Mouse (Mus musculus): Measurements from ENCODE around the gene Babam2. TPM values are rescaled to one million over a fixed set of nuclear protein-coding genes. Genes with fewer than 3 reads are reported as not detected.
"Not testable (repeated sequence)": the region's sequence is repeated elsewhere in the genome, so short reads cannot be mapped to it uniquely, and the experiment has no call there.

The Babam2 gene
- total RNA-seq, 1 experiment from 2014 or later: 38.9 TPM

- no peak for ATAC-seq (replicated peaks; ENCODE audit: low read depth, poor library complexity, severe bottlenecking)
Observed at GRCm38 (mm10) chr5:31771486-31771885, 74.0 kb downstream of the Babam2 start.

- ATAC-seq (replicated peaks; ENCODE audit: low read depth, poor library complexity, severe bottlenecking): no peak
Observed at GRCm38 (mm10) chr5:31771921-31772320, 74.4 kb downstream of the Babam2 start.

- no peak for ATAC-seq (replicated peaks; ENCODE audit: low read depth, poor library complexity, severe bottlenecking)
Observed at GRCm38 (mm10) chr5:31774976-31775375, 77.5 kb downstream of the Babam2 start.

- ATAC-seq (replicated peaks; ENCODE audit: low read depth, poor library complexity, severe bottlenecking): no peak
Observed at GRCm38 (mm10) chr5:31781624-31782023, 84.1 kb downstream of the Babam2 start.

GRCm38 (mm10) chr5:31787201-31787600 is 89.7 kb downstream of the Babam2 start:
- no peak for ATAC-seq (replicated peaks; ENCODE audit: low read depth, poor library complexity, severe bottlenecking)

GRCm38 (mm10) chr5:31787622-31788021 is 90.1 kb downstream of the Babam2 start:
- no peak for ATAC-seq (replicated peaks; ENCODE audit: low read depth, poor library complexity, severe bottlenecking)

- no peak for ATAC-seq (replicated peaks; ENCODE audit: low read depth, poor library complexity, severe bottlenecking)
Observed at GRCm38 (mm10) chr5:31792338-31792737, 94.9 kb downstream of the Babam2 start.

GRCm38 (mm10) chr5:31792863-31793262 is 95.4 kb downstream of the Babam2 start:
- ATAC-seq (replicated peaks; ENCODE audit: low read depth, poor library complexity, severe bottlenecking): no peak

GRCm38 (mm10) chr5:31795414-31795813 is 97.9 kb downstream of the Babam2 start:
- ATAC-seq (replicated peaks; ENCODE audit: low read depth, poor library complexity, severe bottlenecking): no peak

GRCm38 (mm10) chr5:31796979-31797378 is 99.5 kb downstream of the Babam2 start:
- no peak for ATAC-seq (replicated peaks; ENCODE audit: low read depth, poor library complexity, severe bottlenecking)

GRCm38 (mm10) chr5:31804211-31804610 is 106.7 kb downstream of the Babam2 start:
- ATAC-seq (replicated peaks; ENCODE audit: low read depth, poor library complexity, severe bottlenecking): not testable (repeated sequence)

GRCm38 (mm10) chr5:31804751-31805150 is 107.3 kb downstream of the Babam2 start:
- ATAC-seq (replicated peaks; ENCODE audit: low read depth, poor library complexity, severe bottlenecking): no peak

GRCm38 (mm10) chr5:31807312-31807711 is 109.8 kb downstream of the Babam2 start:
- no peak for ATAC-seq (replicated peaks; ENCODE audit: low read depth, poor library complexity, severe bottlenecking)

- no peak for ATAC-seq (replicated peaks; ENCODE audit: low read depth, poor library complexity, severe bottlenecking)
Observed at GRCm38 (mm10) chr5:31808271-31808670, 110.8 kb downstream of the Babam2 start.

- ATAC-seq (replicated peaks; ENCODE audit: low read depth, poor library complexity, severe bottlenecking): no peak; the same call in 1 of the 2 replicates
Observed at GRCm38 (mm10) chr5:31810796-31811662, 113.5 kb downstream of the Babam2 start.

GRCm38 (mm10) chr5:31811663-31812001 is 114.1 kb downstream of the Babam2 start:
- ATAC-seq (replicated peaks; ENCODE audit: low read depth, poor library complexity, severe bottlenecking): no peak

GRCm38 (mm10) chr5:31813156-31813675 is 115.7 kb downstream of the Babam2 start:
- ATAC-seq (replicated peaks; ENCODE audit: low read depth, poor library complexity, severe bottlenecking): no peak

- ATAC-seq (replicated peaks; ENCODE audit: low read depth, poor library complexity, severe bottlenecking): peak; percentile 60
Observed at GRCm38 (mm10) chr5:31814068-31814467, 116.6 kb downstream of the Babam2 start.

- ATAC-seq (replicated peaks; ENCODE audit: low read depth, poor library complexity, severe bottlenecking): 0 out of 2 replicates have a peak, but pooled peaks have one; percentile 29
Observed at GRCm38 (mm10) chr5:31815129-31815528, 117.6 kb downstream of the Babam2 start.

- no peak for ATAC-seq (replicated peaks; ENCODE audit: low read depth, poor library complexity, severe bottlenecking)
Observed at GRCm38 (mm10) chr5:31816082-31816481, 118.6 kb downstream of the Babam2 start.

- no peak for ATAC-seq (replicated peaks; ENCODE audit: low read depth, poor library complexity, severe bottlenecking)
Observed at GRCm38 (mm10) chr5:31820801-31821200, 123.3 kb downstream of the Babam2 start.

- ATAC-seq (replicated peaks; ENCODE audit: low read depth, poor library complexity, severe bottlenecking): 0 out of 2 replicates have a peak, but pooled peaks have one; percentile 32
Observed at GRCm38 (mm10) chr5:31821204-31821603, 123.7 kb downstream of the Babam2 start.
